ENCODE assay signal across 13 mouse cellular contexts in genomic region chr17:45536264-45536663, GRCm38 (mm10). TPM values are rescaled to one million over a fixed set of nuclear protein-coding genes. Genes with fewer than 3 reads are reported as not detected.
DNase-seq lines count a peak whose midpoint lies in the region; ATAC-seq and TF ChIP-seq lines count a peak whose summit lies in the region.
"Had no signal": no experiment of that assay in that cellular context is flagged by ENCODE, and none has a peak within 500 bp of the region (broad histone marks: within the 10 kb centered on the region; RNA-seq: fewer than 3 reads in every experiment).

No protein-coding gene starts in this region.

- H3K4me3 ChIP-seq in lung, postnatal 0 days (ENCODE audit: low read depth, low read length) = no peak overlapping the region
- H3K4me3 ChIP-seq: heart, adult 2 months; hindbrain, embryonic 15.5 days; neural tube, embryonic 12.5 days had no signal

- H3K36me3 ChIP-seq in lung, postnatal 0 days (ENCODE audit: insufficient read depth, low read length) = no peaks in the 10 kb centered on the region
- H3K36me3 ChIP-seq: hindbrain, embryonic 15.5 days; neural tube, embryonic 12.5 days had no signal

- ATAC-seq in lung, postnatal 0 days = no peak
- peak; percentile 68; the same call in 1 of the 2 replicates for ATAC-seq in megakaryocyte progenitor cell, adult 5-6 weeks (replicated peaks; ENCODE audit: poor library complexity)

- no peak overlapping the region for H3K27ac ChIP-seq in lung, postnatal 0 days (ENCODE audit: low read length)
- H3K27ac ChIP-seq: heart, adult 2 months; hindbrain, embryonic 15.5 days; neural tube, embryonic 12.5 days had no signal

- H3K9me3 ChIP-seq in lung, postnatal 0 days (ENCODE audit: low read length) = no peaks in the 10 kb centered on the region
- H3K9me3 ChIP-seq: hindbrain, embryonic 15.5 days; neural tube, embryonic 12.5 days had no signal

- no peaks in the 10 kb centered on the region; the same call in 1 of the 2 replicates for H3K27me3 ChIP-seq in lung, postnatal 0 days (replicated peaks; ENCODE audit: insufficient read depth, low read length)

- H3K9ac ChIP-seq in lung, postnatal 0 days (replicated peaks; ENCODE audit: low read depth) = no peak overlapping the region
- H3K9ac ChIP-seq: hindbrain, embryonic 15.5 days; neural tube, embryonic 12.5 days had no signal

- no peak overlapping the region for H3K4me2 ChIP-seq in lung, postnatal 0 days (replicated peaks; ENCODE audit: low read depth, low read length)
- H3K4me2 ChIP-seq: hindbrain, embryonic 15.5 days; neural tube, embryonic 12.5 days had no signal

- no peak for TF ChIP-seq CTCF in lung, postnatal 0 days (IDR thresholded peaks at IDR 0.05)

- peak; percentile 61 for DNase-seq in embryo, embryonic 10.5 days (ENCODE audit: low spot score)
- no peak for DNase-seq in embryo, embryonic 10 days (ENCODE audit: low spot score)
- peak; percentile 26 for DNase-seq in lung, postnatal 0 days (ENCODE audit: low spot score)
- no peak for DNase-seq in lung, postnatal 36 days
- peak; percentile 64 for DNase-seq in brain, adult 2 months (ENCODE audit: low read depth, low spot score)
- no peak for DNase-seq in spleen, adult 12 weeks (ENCODE audit: low spot score)
- no peak for DNase-seq in liver
- DNase-seq: cerebellum, adult 11-12 months; heart, adult 2 months had no signal

- 12% methylated on average over 5 of the region's 5 CpGs for WGBS in lung, postnatal 0 days

- no peaks in the 10 kb centered on the region for H3K4me1 ChIP-seq in lung, postnatal 0 days (ENCODE audit: insufficient read depth, low read depth, low read length)
- H3K4me1 ChIP-seq: hindbrain, embryonic 15.5 days; neural tube, embryonic 12.5 days had no signal

- no peak for TF ChIP-seq EP300 in lung, postnatal 0 days (IDR thresholded peaks at IDR 0.05)

RNA-seq across cellular contexts. Expression of gene Tcte1, which starts 13.0 kb away (rescaled TPM):
- polyA plus RNA-seq in lung, postnatal 0 days (2015; fragmentation: Nextera tagmentation; extraction: Ambion mirVana) = 2.7 and 2.8 TPM in 2 replicates
- not detected in 2 replicates for total RNA-seq in megakaryocyte progenitor cell, adult 5-6 weeks (2015)
- not detected in 2 replicates for total RNA-seq in megakaryocyte progenitor cell, adult 5-6 weeks (2017)
- total RNA-seq: heart, adult 2 months; liver, adult 2 months had no signal
- polyA plus RNA-seq: liver, adult 2 months had no signal

RNA-seq across cellular contexts. Expression of gene Tmem151b, which starts 13.2 kb away (rescaled TPM):
- polyA plus RNA-seq in lung, postnatal 0 days (2015; fragmentation: Nextera tagmentation; extraction: Ambion mirVana) = 0.07 and 0.12 TPM in 2 replicates
- 0.12 TPM in 1 of 2 replicates, not detected in the other for total RNA-seq in megakaryocyte progenitor cell, adult 5-6 weeks (2015)
- total RNA-seq in megakaryocyte progenitor cell, adult 5-6 weeks (2017) = 0.12 TPM in 1 of 2 replicates, not detected in the other
- total RNA-seq: liver, adult 2 months had no signal

RNA-seq across cellular contexts. Expression of gene Nfkbie, which starts 19.2 kb away (rescaled TPM):
- 2.4 and 5.0 TPM in 2 replicates for polyA plus RNA-seq in lung, postnatal 0 days (2015; fragmentation: Nextera tagmentation; extraction: Ambion mirVana)
- total RNA-seq in megakaryocyte progenitor cell, adult 5-6 weeks (2015) = 5.7 and 7.0 TPM in 2 replicates
- total RNA-seq in megakaryocyte progenitor cell, adult 5-6 weeks (2017) = 5.1 and 9.5 TPM in 2 replicates

RNA-seq across cellular contexts. Expression of gene Slc35b2, which starts 27.4 kb away (rescaled TPM):
- 84.8 and 85.1 TPM in 2 replicates for polyA plus RNA-seq in lung, postnatal 0 days (2015; fragmentation: Nextera tagmentation; extraction: Ambion mirVana)
- total RNA-seq in megakaryocyte progenitor cell, adult 5-6 weeks (2015) = 80.2 and 85.9 TPM in 2 replicates
- total RNA-seq in megakaryocyte progenitor cell, adult 5-6 weeks (2017) = 84.9 and 120 TPM in 2 replicates

RNA-seq across cellular contexts. Expression of gene Aars2, which starts 29.6 kb away (rescaled TPM):
- 5.9 and 6.0 TPM in 2 replicates for polyA plus RNA-seq in lung, postnatal 0 days (2015; fragmentation: Nextera tagmentation; extraction: Ambion mirVana)
- 4.6 and 4.9 TPM in 2 replicates for total RNA-seq in megakaryocyte progenitor cell, adult 5-6 weeks (2015)
- 7.4 and 9.6 TPM in 2 replicates for total RNA-seq in megakaryocyte progenitor cell, adult 5-6 weeks (2017)

Comparison
In these comparisons a context has a peak if more than half of its experiments do, and no peak if none do; other contexts are left out.
1. DNase-seq: peak in embryo, embryonic 10.5 days (single experiment), lung, postnatal 0 days (single experiment) and brain, adult 2 months (single experiment); none in embryo, embryonic 10 days (single experiment), lung, postnatal 36 days (single experiment), spleen, adult 12 weeks (single experiment) and liver (single experiment).